Mouse (Mus musculus) liver, embryonic 12.5 days (tissue): Measurements from ENCODE around the gene Parn. TPM values are rescaled to one million over a fixed set of nuclear protein-coding genes. Genes with fewer than 3 reads are reported as not detected.
"Not testable (repeated sequence)": the region's sequence is repeated elsewhere in the genome, so short reads cannot be mapped to it uniquely, and the experiment has no call there.

Experiments
- ATAC-seq: fragments of 200-750 bp; cut with Nextera tagmentation; 2 replicates; pipeline ENCODE4 v1.8.0; 2017; ENCODE audit warnings: moderate number of reproducible peaks, mild to moderate bottlenecking, moderate library complexity
- H3K27ac ChIP-seq: fragments of 300-500 bp; sonication (generic); 2 replicates; pipeline ENCODE4 v1.5.1; 2016; ENCODE audit warnings: mild to moderate bottlenecking
- H3K27me3 ChIP-seq: fragments of 300-500 bp; sonication (generic); replicated peaks from 2 replicates; pipeline ENCODE4 v1.6.1; 2016; ENCODE audit warnings: mild to moderate bottlenecking, moderate library complexity
- H3K36me3 ChIP-seq: fragments of 300-500 bp; sonication (generic); 2 replicates; pipeline ENCODE4 v1.6.1; 2016; ENCODE audit warnings: mild to moderate bottlenecking, moderate library complexity
- H3K4me1 ChIP-seq: fragments of 300-500 bp; sonication (generic); 2 replicates; pipeline ENCODE4 v1.6.1; 2016
- H3K4me2 ChIP-seq: fragments of 300-500 bp; sonication (generic); 2 replicates; pipeline ENCODE4 v1.6.1; 2016; ENCODE audit warnings: mild to moderate bottlenecking, moderate library complexity
- H3K4me3 ChIP-seq: fragments of 300-500 bp; sonication (generic); 2 replicates; pipeline ENCODE4 v1.5.1; 2016; ENCODE audit warnings: mild to moderate bottlenecking, moderate library complexity
- H3K9ac ChIP-seq: fragments of 300-500 bp; sonication (generic); 2 replicates; pipeline ENCODE4 v1.6.1; 2016; ENCODE audit warnings: mild to moderate bottlenecking, moderate library complexity
- H3K9me3 ChIP-seq: fragments of 300-500 bp; sonication (generic); replicated peaks from 2 replicates; pipeline ENCODE4 v1.6.1; 2016; ENCODE audit warnings: mild to moderate bottlenecking, moderate library complexity
- WGBS: fragments of 180-500 bp; shearing (Covaris S2); methylation state at CpG from one replicate; pipeline ENCODE4 v1.1.7; 2016; ENCODE audit not compliant: insufficient replicate concordance; 5-methylcytosine and 5-hydroxymethylcytosine counted together
- polyA plus RNA-seq: library from polyadenylated mRNA; unstranded; fragments of >200 nt; fragmentation: Nextera tagmentation; extraction: Ambion mirVana; gene quantifications from 2 replicates; pipeline ENCODE4 v1.2.1, GENCODE M21; 2016

Parn gene
- polyA plus RNA-seq, 1 experiment from 2014 or later: 28.1 TPM

DNA sequence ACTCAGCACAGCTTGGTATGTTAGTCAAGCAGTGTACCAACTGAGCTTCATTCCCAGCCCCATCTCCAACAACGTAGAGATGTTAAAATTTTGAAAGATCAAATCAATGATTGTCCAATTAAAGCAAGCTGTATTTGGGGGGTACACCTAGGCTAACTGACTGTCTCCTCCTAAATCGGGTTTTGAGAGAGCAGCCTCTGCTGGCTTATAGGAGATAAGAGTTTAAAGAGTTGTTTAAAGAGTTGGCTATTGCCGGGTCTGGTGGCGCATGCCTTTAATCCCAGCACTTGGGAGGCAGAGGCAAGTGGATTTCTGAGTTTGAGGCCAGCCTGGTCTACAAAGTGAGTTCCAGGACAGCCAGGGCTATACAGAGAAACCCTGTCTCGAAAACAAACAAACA is 2.9 kb upstream of the Parn start:
- not testable (repeated sequence) for H3K27me3 ChIP-seq, ATAC-seq, H3K9me3 ChIP-seq, H3K9ac ChIP-seq, H3K36me3 ChIP-seq
- Histone ChIP-seq H3K4me3 (peak overlapping the region; percentile 85), H3K4me1 (peaks cover 52% of the 10 kb centered on the region), H3K4me2 (peak overlapping the region; percentile 84), H3K27ac (peak overlapping the region; percentile 83)
- 44% methylated on average over 5 of the region's 5 CpGs for WGBS

DNA sequence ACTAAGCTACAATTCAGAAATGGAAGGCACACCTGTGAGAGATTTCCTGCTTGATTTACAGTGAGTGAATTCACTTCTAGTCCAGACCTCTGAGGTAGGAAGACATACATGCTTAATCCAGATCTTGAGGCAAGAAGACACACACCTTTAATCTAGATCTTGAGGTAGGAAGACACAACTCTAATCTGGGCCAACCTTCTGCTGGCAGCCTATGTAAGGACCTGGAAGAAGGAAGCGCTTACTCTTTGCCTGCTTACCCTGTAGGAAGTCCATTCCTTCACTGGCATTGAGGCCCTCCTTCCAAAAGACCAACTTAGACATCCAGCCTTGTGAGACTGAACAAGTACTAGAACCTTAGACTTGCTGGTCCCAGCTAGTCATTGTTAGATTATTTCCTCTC is 1.3 kb upstream of the Parn start:
- peak overlapping the region; percentile 85; the same call in 1 of the 2 replicates for H3K27ac ChIP-seq
- ATAC-seq: no peak
- no peaks in the 10 kb centered on the region for H3K9me3 ChIP-seq
- H3K4me3 ChIP-seq: no peak overlapping the region
- no peak overlapping the region for H3K4me2 ChIP-seq
- H3K36me3 ChIP-seq: peaks cover 21% of the 10 kb centered on the region
- H3K27me3 ChIP-seq: no peaks in the 10 kb centered on the region
- no peak overlapping the region for H3K9ac ChIP-seq
- peaks cover 50% of the 10 kb centered on the region for H3K4me1 ChIP-seq
- WGBS: 82% methylated on average over 1 of the region's 1 CpGs

DNA sequence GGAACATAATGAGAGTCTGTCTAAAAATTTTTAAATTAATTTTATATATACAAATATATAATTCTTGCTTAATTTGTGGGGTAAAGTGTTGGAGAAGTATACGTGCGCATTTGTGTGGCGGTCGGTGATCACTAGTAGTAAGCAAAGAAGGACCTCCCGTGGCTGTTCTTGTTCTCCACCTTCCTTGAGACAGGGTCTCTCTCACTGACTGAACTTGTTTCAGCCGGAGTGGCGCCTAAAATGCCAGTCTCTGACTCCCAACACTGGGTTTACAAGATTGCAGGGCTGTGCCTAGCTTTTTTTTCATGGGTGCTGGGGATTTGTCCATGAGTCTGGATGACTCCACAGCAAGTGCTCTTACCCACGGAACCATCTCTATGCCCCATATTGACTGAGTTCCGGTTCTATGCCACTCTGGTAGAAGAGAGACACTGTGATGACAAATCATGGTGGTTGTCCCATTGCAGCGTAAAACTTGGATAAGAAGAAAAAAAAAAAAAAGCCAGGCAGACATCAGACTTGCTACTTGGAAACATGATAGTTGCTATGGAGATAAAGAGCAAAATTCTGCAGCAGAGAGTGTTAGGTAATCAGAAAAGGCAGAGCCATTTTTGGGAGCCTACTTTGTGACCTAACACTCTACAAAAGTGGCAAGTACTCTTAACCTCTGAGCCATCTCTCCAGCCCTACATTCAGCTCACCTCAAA is 585 bp upstream of the Parn start:
- ATAC-seq: no peak
- peaks cover 47% of the 10 kb centered on the region for H3K4me1 ChIP-seq
- peak overlapping the region; percentile 86 for H3K4me3 ChIP-seq
- peak overlapping the region; percentile 82 for H3K9ac ChIP-seq
- peak overlapping the region; percentile 85 for H3K27ac ChIP-seq
- peaks cover 27% of the 10 kb centered on the region for H3K36me3 ChIP-seq
- H3K27me3 ChIP-seq: no peaks in the 10 kb centered on the region
- H3K4me2 ChIP-seq: peak overlapping the region; percentile 88
- no peaks in the 10 kb centered on the region for H3K9me3 ChIP-seq
- 57% methylated on average over 10 of the region's 10 CpGs for WGBS

DNA sequence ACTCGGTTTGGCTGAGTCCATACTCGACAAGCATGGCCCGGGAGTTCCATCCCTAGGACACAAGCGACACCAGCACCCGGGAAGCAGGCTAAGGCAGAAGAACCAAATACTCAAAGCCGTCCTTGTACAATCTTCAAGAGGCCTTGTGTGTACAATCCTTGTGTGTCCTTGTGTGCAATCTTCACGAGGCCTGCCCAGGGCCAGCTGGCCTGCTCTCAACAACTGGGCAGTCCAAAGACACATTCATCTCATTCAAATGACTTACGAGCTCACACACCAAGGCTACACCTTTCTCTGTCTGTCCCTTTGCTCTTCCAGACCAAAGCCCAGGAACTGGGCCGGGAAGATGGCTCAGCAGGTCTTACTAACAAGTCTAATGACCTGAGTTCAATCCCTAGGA is 7.2 kb downstream of the Parn start:
- no peak overlapping the region for H3K27ac ChIP-seq
- no peaks in the 10 kb centered on the region for H3K4me1 ChIP-seq
- no peak for ATAC-seq
- 82% methylated on average over 9 of the region's 9 CpGs for WGBS
- no peak overlapping the region for H3K4me2 ChIP-seq
- H3K27me3 ChIP-seq: no peaks in the 10 kb centered on the region
- peaks cover 88% of the 10 kb centered on the region for H3K36me3 ChIP-seq
- no peaks in the 10 kb centered on the region for H3K9me3 ChIP-seq
- H3K9ac ChIP-seq: no peak overlapping the region
- no peak overlapping the region for H3K4me3 ChIP-seq

DNA sequence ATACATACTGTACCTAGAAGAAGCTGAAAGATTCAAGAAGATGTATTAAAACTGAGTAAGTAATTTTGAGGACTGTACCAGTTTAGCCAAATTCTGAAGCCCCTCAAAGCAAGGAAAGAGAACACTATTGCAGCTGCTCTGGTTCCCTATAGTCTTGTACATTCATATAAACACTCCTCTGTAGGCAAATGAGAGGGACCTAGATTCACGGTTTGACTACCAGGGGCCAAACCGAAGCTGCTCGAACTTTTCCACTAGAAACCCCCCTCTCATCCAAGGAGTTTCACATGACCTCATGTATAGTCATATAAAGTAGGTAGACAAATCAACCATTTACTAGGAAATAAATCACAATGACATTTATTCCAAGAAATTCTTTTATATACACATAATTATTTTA is 9.1 kb downstream of the Parn start:
- H3K4me2 ChIP-seq: no peak overlapping the region
- no peaks in the 10 kb centered on the region for H3K9me3 ChIP-seq
- H3K9ac ChIP-seq: no peak overlapping the region
- no peaks in the 10 kb centered on the region for H3K27me3 ChIP-seq
- no peak overlapping the region for H3K27ac ChIP-seq
- WGBS: 85% methylated on average over 3 of the region's 3 CpGs
- no peaks in the 10 kb centered on the region for H3K4me1 ChIP-seq
- peaks cover 88% of the 10 kb centered on the region for H3K36me3 ChIP-seq
- ATAC-seq: no peak
- no peak overlapping the region for H3K4me3 ChIP-seq

DNA sequence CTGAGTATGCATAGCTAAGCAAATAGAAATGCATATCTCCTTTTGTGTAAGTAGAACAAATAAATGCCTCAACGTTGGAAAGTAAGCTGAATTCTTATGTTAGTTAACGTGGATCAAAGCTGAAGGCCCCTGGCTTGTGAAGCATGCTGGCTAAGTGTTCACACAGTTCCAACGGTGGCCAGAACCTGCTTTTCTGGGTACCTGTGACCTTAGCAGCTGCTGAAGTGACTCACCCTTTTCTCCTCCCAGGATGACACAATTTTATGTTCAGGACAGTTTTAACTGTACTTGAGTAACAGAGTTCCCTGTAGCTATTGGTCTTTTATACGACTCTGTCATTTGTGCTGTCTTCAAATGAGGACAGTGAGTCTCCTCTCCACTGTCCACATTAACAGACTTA is 22.0 kb downstream of the Parn start:
- 77% methylated on average over 4 of the region's 4 CpGs for WGBS
- no peaks in the 10 kb centered on the region for H3K4me1 ChIP-seq
- no peaks in the 10 kb centered on the region for H3K27me3 ChIP-seq
- H3K9me3 ChIP-seq: no peaks in the 10 kb centered on the region
- no peak overlapping the region for H3K27ac ChIP-seq
- peaks cover 72% of the 10 kb centered on the region for H3K36me3 ChIP-seq
- H3K4me2 ChIP-seq: no peak overlapping the region
- no peak for ATAC-seq
- no peak overlapping the region for H3K4me3 ChIP-seq
- H3K9ac ChIP-seq: no peak overlapping the region

DNA sequence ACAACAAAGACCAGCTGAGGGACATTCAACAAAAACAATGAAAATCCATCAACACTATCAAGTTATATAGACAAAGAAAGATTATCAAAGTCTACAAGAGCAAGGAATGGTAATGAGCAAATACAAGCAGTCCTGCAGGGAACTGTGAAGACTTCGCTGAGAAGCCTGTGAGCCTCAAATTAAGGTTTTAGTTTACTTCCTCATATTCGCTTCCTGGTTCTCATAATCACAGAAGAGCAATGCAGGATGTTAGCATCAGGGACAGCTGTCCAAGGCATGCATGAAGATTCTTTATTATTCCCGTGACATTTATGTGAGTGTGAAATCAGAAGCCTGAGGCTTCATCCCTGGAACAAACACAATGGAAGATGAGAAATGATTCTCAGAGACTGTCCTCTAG is 23.5 kb downstream of the Parn start:
- Histone ChIP-seq H3K4me3 (no peak overlapping the region), H3K9me3 (no peaks in the 10 kb centered on the region), H3K9ac (no peak overlapping the region), H3K4me2 (no peak overlapping the region), H3K36me3 (peaks cover 65% of the 10 kb centered on the region), H3K4me1 (no peaks in the 10 kb centered on the region), H3K27ac (no peak overlapping the region), H3K27me3 (no peaks in the 10 kb centered on the region)
- WGBS: 68% methylated on average over 3 of the region's 3 CpGs
- ATAC-seq: no peak

DNA sequence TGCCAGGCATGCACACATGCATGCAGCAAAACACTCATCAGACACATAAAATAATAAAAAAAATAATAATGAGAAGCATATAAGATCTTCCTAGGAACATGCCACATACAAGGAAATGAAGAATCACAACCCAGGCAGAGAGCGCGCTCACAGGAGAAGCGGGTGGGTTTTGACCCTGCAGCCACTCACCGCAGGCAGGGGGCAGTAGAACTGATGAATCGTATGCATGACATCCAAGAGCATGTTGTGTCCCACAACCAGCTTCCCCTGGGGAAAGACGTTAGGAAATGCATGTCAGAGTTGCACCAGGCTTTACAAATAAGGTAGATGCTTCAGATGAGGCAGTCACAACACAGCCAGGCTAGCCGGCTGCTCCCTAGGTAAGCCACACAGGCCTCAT is 27.9 kb downstream of the Parn start:
- Histone ChIP-seq H3K27ac (no peak overlapping the region), H3K36me3 (peaks cover 64% of the 10 kb centered on the region), H3K4me2 (no peak overlapping the region), H3K9ac (no peak overlapping the region), H3K27me3 (no peaks in the 10 kb centered on the region), H3K9me3 (no peaks in the 10 kb centered on the region), H3K4me3 (no peak overlapping the region), H3K4me1 (no peaks in the 10 kb centered on the region)
- 82% methylated on average over 7 of the region's 7 CpGs for WGBS
- ATAC-seq: no peak

DNA sequence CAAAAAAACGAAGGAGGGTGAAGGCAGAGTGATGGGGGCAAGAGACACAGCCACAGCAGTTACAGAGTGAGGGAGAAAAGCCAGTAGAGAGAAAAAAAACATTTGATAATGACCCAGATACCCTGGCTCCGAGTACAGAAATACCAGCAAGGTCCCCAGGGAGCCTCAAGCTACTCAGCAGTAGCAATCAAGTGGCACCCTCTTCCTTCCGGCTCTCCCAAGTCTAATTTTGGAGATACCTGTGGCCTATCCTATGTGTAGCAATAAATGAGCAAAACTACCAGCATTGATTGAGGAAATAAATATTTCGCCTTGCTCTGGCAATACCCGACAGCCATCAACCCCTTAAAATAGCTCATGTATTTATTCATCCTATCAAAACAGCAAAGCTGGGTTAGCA is 28.5 kb downstream of the Parn start:
- Histone ChIP-seq H3K27ac (no peak overlapping the region), H3K4me2 (no peak overlapping the region), H3K4me1 (no peaks in the 10 kb centered on the region), H3K9ac (no peak overlapping the region), H3K4me3 (no peak overlapping the region), H3K9me3 (no peaks in the 10 kb centered on the region), H3K36me3 (peaks cover 64% of the 10 kb centered on the region), H3K27me3 (no peaks in the 10 kb centered on the region)
- WGBS: 80% methylated on average over 5 of the region's 5 CpGs
- ATAC-seq: no peak

DNA sequence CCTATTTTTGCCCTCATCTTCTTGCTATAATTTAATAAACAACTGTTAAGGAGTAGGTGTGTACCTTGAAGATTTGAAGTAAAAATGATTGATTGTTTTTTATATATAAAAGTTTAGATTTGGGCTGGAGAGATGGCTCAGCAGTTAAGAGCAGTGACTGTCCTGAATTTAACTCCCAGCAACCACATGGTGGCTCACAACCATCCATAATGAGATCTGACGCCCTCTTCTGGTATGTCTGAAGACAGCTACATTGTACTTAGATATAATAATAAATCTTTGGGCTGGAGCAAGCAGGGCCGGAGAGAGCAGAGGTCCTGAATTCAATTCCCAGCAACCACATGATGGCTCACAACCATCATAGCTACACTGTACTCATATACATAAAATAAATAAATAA is 29.8 kb downstream of the Parn start:
- H3K4me1 ChIP-seq, ATAC-seq, H3K4me2 ChIP-seq, H3K4me3 ChIP-seq, H3K9ac ChIP-seq, H3K9me3 ChIP-seq, H3K27me3 ChIP-seq, H3K27ac ChIP-seq: not testable (repeated sequence)
- peaks cover 68% of the 10 kb centered on the region for H3K36me3 ChIP-seq
- WGBS: 55% methylated on average over 2 of the region's 2 CpGs

DNA sequence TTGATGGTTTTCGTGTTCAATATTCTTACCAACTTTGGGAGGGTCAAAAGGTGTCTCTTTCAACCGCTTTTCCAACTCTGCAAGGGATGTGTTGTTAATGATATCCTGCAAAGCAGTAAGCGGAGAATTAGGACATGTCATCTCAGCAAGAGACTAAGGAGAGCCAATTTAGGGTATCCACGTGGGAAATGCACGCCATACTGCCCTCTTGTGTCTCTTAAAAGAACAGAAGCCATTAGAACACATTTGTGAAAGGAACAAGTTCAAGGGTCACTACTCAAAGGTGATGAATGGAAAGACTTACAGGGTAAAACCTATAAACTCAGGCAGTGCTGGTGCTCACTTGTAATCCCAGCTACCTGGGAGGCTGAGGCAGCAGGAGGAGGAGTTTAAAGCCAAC is 39.6 kb downstream of the Parn start:
- no peaks in the 10 kb centered on the region for H3K4me1 ChIP-seq
- H3K4me2 ChIP-seq: no peak overlapping the region
- no peak overlapping the region for H3K4me3 ChIP-seq
- no peak overlapping the region for H3K27ac ChIP-seq
- H3K27me3 ChIP-seq: no peaks in the 10 kb centered on the region
- no peak for ATAC-seq
- H3K9me3 ChIP-seq: no peaks in the 10 kb centered on the region
- peaks cover 90% of the 10 kb centered on the region for H3K36me3 ChIP-seq
- 56% methylated on average over 5 of the region's 5 CpGs for WGBS
- no peak overlapping the region for H3K9ac ChIP-seq

DNA sequence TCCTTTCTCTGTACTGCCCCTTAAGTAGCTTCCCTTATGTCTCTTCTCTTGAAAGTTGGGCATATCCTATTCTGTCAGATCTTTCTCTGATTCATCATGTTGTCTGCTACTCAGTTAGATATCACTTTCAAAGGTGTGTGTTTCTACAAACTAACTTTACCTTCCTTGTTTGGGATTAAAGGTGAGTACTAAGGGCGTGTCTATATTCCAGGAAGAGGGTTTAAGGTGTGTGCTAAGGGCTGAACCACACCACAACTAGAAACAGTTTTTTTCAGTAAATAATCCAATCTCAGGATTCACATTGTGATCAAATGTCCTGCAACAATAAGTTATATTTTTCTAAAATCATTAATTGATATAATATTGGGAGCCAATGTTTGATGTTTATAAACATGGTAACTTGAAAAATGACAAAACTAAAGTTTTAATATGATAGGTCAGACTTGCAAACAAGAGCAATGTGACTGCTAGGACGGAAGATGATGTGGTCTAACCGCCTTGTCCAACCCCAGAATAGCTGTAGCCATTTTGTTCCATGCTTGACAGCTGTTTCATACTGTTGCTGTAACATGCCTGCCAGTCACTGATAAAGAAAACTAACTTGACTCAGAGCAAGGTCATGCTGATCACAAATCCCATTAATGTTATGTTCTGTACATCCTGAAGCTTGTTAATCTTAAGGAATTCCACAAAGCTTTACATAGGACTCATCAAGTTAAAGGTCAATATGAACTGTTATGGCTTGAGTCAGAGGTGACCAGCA is 46.0 kb downstream of the Parn start:
- 57% methylated on average over 3 of the region's 3 CpGs for WGBS
- peak; percentile 67 for ATAC-seq
- no peak overlapping the region for H3K9ac ChIP-seq

More for the DNA sequence above, 46.0 kb downstream of the Parn start:
- no peaks in the 10 kb centered on the region for H3K27me3 ChIP-seq
- H3K4me2 ChIP-seq: no peak overlapping the region
- H3K4me1 ChIP-seq: peaks cover 25% of the 10 kb centered on the region
- no peak overlapping the region for H3K4me3 ChIP-seq
- H3K27ac ChIP-seq: no peak overlapping the region; the same call in 1 of the 2 replicates
- H3K36me3 ChIP-seq: peaks cover 58% of the 10 kb centered on the region
- no peaks in the 10 kb centered on the region for H3K9me3 ChIP-seq
